Mouse (Mus musculus) embryo, embryonic 10.5 days (tissue): ENCODE data around the gene Comt.

Experiments
- DNase-seq: peaks from one replicate; pipeline ENCODE4 v3.0.0-alpha.2; 2015; ENCODE audit warnings: low spot score

The Comt gene

GRCm38 (mm10) chr16:18357977-18358376, 68.7 kb downstream of the Comt start:
- no peak for DNase-seq

- DNase-seq, result no peak
These were observed 69.7 kb downstream of the Comt start for GRCm38 (mm10) chr16:18356961-18357360.
